Mouse (Mus musculus) cerebral cortex, adult 2 months (tissue): ENCODE results near the gene Map4k3.

Experiments
- WGBS: fragments of 180-500 bp; shearing (Covaris S2); methylation state at CpG from one replicate; pipeline ENCODE4 v1.1.7; 2018; 5-methylcytosine and 5-hydroxymethylcytosine counted together

The Map4k3 gene

DNA sequence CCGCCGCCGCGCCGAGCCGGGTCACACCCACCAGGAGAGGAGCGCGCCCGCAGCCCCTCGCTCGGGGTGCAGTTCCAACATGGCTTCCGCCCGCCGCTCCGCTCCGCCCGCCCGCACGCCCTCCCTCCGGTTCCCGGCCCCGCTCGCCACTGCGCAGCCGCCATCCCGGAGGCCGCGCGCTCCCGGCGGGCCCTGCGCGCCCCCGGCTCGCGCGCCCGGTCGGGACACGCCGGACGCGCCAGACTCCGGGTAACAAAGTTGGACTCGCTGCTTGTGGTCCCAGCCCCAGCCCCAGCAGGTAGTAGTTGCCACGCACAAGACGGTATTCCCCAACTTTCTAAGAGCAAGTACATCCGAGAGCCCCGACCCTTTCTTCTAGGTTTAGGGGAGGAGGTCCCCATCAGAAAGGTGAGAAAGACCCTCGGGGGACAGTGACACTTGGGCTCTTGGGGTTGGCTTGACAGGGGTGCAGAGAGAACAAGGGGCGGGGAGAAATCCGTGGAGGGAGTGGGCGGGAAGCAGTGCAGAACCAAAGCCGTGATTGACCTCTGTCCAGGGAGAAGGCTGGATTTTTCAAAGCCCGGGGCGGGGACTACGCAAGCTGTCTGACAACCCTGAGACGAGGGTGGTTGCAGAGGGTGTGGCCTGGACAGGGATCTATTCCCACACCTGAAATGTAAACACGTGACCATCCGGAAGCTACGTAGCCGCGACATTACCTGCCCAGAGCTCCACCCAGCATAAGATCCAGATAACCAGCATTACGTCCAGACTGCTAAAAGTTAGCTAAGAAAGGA is at the start of gene Map4k3:
Gene Map4k3, minus strand, starts transcription at position 424 of the 797 bp plus-strand sequence.
- WGBS, result 1% methylated on average over 64 of the region's 64 CpGs

DNA sequence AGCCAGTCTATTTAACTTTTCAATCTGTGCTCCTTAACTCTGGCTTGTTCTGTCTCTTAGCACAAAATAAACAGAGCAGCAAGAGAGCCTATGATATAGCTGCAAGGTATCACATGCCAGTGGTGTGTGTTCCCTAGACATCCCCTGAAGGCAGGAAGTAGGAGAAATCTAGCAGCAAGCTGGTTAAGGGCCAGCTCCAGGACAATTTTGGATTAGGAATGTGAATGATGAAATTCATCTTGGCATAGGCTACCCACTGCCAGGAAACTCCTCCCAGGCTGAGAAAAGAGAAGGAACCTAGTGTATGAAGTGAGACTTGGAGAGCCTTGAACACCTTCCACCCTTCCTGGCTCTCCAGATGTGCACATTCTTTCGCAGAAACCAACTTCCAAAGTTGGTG is 49.3 kb upstream of the Map4k3 start:
- 88% methylated on average over 1 of the region's 1 CpGs for WGBS

DNA sequence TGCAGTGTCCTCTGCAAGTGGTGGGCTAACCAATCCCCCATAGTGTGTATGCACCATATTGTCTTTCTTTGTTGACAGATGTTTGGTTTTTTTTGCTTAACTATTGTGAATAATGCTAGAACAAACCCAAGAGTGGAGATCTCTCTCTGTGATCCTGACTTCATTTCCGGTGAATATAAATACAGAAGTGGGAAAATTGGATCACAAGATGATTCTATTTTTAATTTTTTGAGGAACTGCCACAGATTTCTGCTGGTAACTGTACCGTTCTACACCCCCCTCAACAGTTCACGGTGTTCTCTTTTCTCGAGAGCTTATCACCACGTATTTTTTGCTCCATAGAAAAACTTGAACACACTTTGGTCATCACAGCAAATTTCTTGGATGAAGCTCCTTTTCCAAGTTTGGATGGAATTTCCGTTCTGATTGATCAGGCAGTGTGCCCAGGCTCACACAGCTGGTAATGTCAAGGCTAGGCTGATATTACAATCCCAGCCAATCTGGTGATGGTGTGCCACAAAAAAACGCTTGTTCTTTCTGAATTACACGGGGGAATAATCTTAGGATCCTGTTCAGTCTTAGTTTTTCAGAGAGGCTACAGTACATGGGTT is 47.0 kb upstream of the Map4k3 start:
- 31% methylated on average over 8 of the region's 8 CpGs for WGBS

DNA sequence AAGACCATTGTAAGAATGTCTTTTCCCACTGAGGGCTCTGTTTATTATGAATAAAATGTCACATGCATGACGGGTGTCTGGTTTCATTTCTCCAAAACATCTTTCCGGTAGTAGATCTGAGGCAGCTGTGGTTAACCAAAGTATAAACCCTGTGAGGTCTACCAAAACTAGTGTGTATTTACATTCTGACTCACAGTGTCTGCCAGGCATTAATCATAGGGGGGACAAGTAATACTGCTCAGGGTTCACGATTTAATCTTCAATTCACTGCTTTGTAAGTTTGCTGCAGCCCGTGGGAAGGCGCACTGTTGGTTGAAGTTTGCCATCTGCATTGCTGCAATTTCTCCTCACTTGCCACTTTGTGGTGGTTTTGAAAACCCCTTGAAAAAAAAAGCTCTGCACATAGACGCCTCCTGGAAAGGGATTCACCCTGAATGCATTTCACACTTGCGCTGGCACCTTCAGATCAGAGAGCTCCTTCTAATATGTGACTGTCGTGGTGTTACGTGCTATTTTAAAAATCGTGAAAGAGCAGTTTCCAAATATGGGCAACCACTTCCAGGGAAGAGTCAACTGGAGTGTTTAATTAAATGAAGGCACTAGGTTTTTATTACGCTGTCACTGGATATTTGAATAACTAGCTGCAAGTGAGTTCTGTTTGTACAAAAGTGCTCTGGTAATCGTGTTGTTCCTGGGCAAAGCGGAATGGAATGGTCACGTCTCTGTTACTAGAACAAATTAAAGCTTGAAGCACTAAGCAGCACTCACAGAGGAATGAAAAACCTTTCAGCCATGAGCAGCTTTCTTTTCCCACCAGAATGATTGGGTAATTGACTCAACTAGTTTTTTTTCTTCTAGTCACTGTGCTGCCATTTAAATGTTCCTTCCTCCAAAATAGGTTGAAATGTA is 44.5 kb upstream of the Map4k3 start:
- 45% methylated on average over 14 of the region's 14 CpGs for WGBS

DNA sequence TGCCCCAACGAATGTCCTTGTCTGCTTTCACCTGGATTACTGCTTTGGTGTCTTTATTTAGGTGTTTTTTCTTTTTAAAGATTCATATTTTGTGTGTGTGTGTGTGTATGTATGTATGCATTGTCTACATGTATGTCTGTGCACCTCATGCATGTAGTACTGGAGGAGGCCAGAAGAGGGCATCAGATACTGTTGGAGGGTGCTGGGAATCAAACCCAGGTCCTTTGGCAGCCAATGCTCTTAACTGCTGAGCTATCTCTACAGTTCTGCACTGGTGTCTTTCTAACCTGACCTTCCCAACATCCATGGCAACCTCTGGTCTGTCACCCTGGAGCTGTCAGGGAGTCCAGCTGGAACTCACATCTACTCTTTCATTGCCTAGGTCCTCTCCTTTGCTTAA is 41.8 kb upstream of the Map4k3 start:
- 89% methylated on average over 1 of the region's 1 CpGs for WGBS

DNA sequence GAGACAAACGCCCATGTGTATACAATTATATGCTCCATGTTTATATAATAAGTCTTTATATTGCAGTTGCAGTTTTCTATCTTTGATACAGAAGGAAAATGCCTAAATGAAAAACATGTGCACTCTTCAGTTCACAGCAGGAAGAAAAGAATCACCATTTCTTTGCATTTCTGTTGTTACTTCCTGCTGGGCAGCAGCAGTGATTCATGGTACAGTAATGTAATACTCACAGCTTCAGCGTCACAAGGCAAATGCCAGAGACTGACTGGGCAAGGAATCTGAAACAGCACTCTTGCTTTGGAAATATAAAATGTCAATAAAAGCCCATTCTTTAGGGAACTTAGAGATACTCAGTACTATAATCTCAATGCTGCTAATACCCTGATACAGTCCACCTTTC is 36.9 kb upstream of the Map4k3 start:
- 38% methylated on average over 2 of the region's 2 CpGs for WGBS

DNA sequence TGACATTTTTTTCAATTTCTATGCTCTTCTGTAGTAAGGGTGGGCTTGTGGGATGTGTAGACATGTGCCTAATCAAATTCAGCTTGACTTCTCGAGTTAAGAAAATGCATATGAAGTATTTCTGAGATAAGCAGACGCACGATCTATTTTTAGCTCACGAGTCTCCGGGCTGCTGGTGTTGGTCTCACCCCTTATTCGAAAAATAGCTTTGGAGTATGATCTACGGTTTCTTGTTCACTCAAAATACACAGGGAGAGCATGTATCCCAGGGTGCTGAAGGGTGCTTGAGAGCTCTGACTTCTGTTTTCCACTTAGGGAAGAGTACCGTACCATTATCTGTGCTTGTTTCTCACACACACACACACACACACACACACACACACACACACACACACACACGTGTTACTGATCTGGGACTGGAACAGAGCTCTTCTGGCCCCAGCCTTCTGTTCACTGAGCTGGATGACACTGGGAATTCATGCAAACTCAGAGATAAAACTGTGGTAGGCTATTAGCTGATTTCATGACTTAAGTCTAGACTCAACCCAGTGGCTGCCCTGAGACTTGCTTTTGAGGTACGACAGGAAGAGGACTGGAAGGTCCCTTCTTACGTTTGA is 34.9 kb upstream of the Map4k3 start:
- 43% methylated on average over 11 of the region's 11 CpGs for WGBS

DNA sequence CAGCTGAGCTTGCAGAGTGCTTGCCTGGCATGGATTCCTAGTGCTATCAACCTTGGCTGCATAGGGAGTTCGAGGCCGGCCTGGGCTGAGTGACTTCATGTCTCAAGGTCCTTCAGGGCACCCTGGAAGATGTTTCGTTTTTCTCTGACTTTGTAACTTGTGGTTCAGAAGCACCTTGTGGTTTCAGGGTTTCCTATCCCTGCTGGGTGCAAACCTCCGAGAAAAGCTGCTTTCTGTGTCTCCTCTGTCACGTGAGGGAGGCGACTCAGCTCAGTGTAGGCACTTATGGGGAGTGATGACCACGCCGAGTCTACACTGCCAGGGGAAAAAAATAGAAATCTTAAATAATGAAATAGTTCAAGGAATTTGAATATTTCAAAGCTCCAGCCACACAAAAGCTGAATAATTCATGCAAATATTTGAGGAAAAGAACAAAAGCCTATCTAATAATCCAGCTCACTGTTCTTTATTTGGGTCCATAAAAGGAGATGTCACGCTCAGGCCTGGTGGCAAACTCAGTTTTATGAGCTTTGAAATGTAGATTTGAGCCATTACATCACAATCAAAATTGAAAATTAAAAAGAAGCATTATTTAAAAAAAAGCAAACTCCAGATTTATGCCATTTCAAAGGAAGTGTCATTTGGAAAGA is 34.2 kb upstream of the Map4k3 start:
- WGBS, result 53% methylated on average over 9 of the region's 9 CpGs

DNA sequence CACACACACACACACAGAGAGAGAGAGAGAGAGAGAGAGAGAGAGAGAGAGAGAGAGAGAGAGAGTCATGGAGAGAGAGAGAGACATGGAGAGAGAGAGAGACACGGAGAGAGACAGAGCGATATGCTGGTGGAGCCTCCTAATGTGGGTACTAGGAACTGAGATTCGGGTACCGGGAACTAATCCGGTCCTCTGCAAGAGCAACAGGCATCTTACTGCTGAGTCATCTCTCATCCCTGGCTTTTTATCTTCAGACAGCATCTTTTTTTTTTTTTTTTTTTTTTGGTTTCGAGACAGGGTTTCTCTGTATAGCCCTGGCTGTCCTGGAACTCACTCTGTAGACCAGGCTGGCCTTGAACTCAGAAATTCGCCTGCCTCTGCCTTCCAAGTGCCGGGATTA is 32.9 kb upstream of the Map4k3 start:
- WGBS, result 62% methylated on average over 8 of the region's 8 CpGs

DNA sequence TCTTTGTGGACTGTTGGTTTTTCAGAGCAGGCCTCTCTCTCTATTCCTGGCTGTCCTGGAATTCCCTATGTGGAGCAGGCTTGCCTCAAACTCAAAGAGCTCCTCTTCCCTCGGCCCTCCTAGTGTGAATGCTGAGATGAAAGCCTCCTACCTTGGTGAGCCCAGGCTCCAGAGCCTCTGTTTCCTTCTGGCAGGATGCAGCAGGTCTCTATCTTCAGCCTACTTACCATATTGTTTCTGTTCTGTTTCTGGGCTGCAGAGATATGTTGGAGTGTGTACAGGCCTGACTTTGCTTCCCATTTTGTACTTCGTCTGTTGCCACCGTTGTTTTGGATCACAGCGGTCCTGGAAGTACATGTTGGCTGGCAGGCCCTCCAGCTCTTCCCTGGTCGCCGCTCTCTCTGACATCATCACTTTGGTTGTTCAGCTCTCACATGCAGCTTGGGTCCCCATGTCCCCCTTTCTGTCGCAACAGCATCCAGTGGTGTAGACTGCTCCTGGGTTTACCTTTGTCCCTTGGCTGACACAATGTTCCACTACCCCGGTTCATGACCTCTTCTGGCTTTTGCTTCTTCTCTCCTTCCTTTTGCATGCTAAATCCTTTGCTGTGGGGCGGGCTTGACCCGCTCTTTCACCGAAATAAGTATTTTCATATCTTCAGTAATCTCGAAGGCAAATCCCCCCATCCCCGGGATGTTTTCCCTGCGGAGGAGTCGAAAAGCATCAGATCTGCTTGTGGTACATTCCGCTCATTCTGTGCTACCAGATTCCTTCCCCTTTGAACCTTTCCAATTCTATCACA is 32.3 kb upstream of the Map4k3 start:
- 66% methylated on average over 16 of the region's 16 CpGs for WGBS

DNA sequence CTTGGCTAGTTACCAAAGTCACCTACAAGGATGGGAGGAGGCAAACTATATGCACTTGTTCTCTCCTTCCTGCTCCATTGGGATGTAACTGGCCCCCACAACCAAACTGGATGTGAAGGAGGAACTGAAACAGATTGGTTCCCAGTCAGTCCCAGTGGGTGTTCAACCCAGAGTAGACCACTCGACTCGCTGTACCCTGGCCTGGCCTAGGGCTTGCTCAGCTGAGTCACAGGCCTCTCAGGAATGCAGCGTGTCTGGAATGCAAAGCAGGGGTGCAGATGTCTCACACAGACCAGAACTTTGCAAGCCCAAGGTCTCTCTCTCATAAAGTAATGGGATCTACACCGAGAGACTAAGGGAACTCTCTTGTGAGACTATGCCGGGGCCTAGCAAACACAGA is 27.8 kb upstream of the Map4k3 start:
- 79% methylated on average over 5 of the region's 5 CpGs for WGBS

DNA sequence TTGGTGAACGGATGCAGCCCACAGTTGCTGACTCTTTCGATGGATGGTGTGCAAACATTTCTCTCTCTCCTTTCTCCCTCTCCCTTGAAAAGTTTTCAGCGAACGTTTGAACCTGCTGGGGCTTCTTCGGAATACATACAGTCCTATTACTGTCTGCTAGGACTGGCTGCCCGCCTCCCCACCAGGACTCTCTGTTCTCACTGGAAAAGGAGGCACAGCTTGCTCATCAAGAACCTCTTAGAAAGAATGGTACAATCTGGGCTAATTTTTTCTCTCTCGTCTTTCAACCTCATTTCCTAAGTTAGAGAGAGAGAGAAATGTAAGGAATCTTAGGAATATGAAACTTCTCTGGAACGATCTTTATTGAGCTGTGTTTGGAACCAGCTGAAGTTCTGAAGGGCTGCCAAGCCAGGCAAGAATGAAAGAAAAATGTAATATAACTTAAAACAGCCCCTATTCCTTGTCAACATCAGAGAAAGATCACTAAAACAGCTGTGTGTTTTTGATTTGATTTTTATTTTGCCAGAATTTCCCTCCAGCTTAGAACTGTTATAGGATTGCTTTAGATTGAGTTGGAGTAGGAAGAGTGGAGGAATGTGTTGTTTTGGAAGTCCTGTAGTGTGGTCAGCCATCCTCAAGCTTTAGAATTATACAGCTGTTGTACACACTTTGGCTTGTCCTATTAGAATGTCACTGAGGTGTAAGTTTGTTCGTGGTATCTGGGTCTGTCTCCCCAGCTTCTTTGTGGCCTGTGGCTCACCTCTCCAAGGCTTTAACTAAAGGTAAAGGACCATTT is 27.0 kb upstream of the Map4k3 start:
- 34% methylated on average over 9 of the region's 9 CpGs for WGBS

DNA sequence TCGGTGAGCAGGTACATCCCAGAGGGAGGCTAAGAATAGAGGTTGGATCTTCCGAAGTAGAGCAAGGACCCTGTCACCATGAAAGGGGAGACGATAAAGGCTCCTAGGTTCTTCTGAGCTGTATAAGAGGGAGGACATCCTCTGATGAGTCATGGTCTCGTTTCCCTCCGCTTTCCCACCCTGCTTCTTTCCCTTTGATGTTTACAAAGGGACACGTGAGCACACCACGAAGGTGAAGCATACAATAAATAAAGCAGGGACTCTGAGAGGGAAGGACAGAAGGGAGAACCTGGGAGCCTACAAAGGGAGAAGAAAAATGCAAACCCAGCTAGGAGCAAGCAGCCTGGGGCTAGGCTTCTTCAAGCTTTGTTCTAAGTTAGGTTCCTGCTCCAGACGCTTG is 26.3 kb upstream of the Map4k3 start:
- WGBS, result 36% methylated on average over 8 of the region's 8 CpGs

DNA sequence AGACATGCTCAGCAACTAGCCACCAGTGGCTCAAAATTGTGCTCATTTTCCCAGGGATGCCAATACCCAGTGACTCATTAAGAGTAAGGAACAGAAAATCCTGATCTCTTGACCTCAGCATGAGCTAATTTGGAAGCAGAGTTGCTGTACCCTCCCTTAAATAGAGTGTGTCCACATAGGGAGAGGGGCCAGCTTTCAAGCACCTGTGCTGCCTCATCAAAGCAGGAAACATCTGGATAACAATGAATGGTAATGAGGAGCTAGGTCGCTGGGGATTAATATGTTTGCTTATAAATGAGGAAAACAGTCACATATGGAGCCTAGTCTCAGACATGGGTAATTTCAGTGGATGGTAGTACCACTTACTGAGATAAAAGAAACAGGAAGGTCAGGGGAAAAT is 24.2 kb upstream of the Map4k3 start:
- 58% methylated on average over 1 of the region's 1 CpGs for WGBS

DNA sequence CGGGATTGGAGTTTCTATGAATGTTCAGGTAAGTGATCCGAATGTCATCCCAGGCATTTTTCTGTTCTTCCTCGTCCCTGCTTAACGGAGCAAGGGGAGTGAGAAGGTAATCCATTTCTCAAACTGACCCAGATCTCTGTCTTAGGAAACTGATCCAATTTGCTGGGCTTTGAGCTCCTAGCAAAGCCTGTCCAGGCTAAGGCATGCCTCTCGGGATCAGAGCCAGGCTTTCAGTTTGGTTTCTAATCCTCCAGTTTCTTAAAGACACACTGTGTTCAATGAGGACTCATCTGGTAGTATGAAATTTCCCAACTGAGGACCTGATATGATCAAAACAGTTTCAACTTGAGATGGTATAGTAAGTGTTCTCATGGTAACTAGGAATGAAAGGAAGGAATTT is 11.1 kb upstream of the Map4k3 start:
- 73% methylated on average over 5 of the region's 5 CpGs for WGBS

DNA sequence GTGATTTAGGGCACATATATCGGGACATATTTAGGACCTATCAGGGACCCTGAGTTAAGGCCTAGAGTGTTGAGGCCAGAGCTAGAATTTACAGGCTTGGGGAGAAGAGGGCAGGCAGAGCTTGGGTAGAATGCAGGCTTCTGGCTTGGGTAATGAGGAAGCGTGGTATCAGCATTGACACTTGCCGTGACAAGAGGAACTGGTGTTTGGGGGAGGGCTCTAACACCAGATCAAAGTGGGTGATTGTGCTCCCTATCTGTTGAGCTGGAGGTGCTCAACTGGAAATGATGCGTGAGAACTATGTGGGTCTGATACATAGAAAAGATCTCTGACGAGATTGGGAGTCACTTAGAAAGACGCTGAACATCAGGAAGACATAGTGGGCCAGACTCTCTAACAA is 6.4 kb upstream of the Map4k3 start:
- WGBS, result 87% methylated on average over 6 of the region's 6 CpGs

DNA sequence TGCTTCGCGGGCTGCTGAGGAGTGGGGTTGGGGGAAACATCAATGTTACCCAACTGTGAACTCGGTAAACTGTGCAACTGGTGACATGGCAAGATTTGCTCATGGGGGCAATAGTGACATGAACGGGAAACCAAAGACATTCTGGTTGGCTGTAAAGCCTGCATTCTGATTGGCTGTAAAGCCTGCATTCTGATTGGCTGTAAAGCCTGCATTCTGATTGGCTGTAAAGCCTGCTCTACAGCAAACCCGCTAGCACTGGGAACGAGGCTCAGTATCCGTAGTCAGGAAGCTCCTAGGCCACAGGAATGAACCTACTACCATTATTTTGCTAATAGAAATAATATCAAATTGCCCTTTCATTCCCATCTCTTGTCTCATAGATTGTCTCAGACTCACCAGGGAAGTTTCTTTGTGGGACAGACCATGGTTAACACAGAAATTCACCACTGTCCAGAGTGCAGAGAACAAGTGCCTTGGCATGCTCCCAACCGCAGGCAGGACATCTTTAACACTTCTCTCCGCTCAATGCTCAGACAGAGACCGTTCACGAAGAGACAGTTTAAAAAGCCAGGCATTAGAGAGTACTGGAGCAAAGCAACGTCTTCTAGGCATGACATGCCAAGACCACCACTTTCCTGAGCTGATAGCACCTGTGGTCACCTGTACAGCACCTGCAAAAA is 5.0 kb upstream of the Map4k3 start:
- WGBS, result 90% methylated on average over 12 of the region's 12 CpGs

DNA sequence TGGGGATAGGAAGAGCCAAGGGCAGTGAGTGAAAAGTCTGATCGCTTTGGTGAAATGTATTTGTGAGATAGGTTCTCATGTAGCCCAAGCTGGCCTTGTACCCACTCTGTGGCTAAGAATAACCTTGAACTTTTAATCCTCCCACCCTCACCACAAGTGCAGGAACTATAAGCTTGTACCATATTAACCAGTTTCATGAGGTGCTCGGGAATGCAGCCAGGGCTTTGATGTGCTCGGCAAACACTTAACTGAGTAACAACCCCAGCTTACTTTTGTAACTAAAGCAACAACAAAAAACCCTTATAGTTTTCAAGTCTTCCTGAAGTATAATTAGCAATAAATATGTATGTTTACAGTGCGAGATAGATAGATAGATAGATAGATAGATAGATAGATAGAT is 4.0 kb upstream of the Map4k3 start:
- WGBS, result 79% methylated on average over 4 of the region's 4 CpGs

DNA sequence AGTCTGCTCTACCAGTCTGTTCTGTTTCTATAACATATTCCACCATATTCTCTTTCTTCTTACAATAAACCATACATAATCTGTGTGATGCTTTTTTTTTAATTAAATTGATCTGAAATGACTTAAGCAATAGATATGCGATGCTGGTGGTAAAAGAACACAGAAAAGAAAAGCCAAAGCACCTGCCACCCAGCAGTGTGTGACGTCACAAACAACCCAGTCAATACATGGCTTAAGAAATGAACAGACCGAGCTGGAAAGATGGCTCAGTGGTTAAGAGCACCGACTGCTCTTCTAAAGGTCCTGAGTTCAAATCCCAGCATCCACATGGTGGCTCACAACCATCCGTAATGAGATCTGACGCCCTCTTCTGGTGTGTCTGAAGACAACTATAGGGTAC is 2.0 kb upstream of the Map4k3 start:
- 92% methylated on average over 6 of the region's 6 CpGs for WGBS
